Mouse (Mus musculus): Measurements from ENCODE around the gene Srrm1.

DNA sequence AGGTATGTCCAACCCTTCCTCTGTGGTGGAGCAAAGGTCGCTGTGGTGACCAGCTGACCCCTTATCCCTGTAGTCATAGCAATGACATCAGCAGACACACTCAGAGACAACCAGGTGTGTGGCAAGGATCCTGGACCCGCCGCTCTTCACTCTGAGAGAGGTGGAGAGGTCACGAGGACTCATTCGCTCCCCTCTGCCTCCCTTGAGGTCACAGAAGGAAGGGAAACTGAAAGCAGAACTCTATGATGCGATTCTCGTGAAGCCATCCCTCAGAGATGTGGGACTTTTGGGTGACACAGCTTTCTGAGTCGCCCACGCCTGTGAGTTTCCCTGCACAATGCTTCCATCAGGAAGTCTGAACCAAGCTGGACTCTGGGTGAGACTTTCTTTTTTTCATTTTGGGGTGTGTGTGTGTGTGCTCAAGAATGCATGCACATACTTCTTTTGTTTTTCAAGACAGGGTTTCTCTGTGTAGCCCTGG is 39.3 kb downstream of the Srrm1 start:
- TF ChIP-seq POLR2A (IDR thresholded peaks at IDR 0.05; ENCODE audit: low read depth, low read length) (no peak), CTCF (conservative IDR thresholded peaks at IDR 0.05; ENCODE audit: insufficient read depth, insufficient read length, low read depth, low read length) (no peak)

Measured in kidney, adult 2 months (tissue).